ENCODE assay signal across 9 mouse cellular contexts in genomic region chr12:100185897-100186296, GRCm38 (mm10). TPM values are rescaled to one million over a fixed set of nuclear protein-coding genes. Genes with fewer than 3 reads are reported as not detected.
A peak's percentile ranks its signal among the peaks of the same experiment; 100 is the strongest.
DNase-seq lines count a peak whose midpoint lies in the region; ATAC-seq and TF ChIP-seq lines count a peak whose summit lies in the region.
"Had no signal": no experiment of that assay in that cellular context is flagged by ENCODE, and none has a peak within 500 bp of the region (broad histone marks: within the 10 kb centered on the region; RNA-seq: fewer than 3 reads in every experiment).

No protein-coding gene starts in this region.

- 0 out of 2 replicates have a peak, but pooled peaks cover 4% of the 10 kb centered on the region for H3K9me3 ChIP-seq in heart, embryonic 13.5 days
- no peaks in the 10 kb centered on the region for H3K9me3 ChIP-seq in heart, embryonic 12.5 days (replicated peaks)
- no peaks in the 10 kb centered on the region for H3K9me3 ChIP-seq in MEL (replicated peaks; ENCODE audit: insufficient read depth, low read length)
- no peaks in the 10 kb centered on the region for H3K9me3 ChIP-seq in intestine, embryonic 16.5 days (ENCODE audit: control insufficient read depth, low read length)
- no peaks in the 10 kb centered on the region for H3K9me3 ChIP-seq in midbrain, embryonic 11.5 days (ENCODE audit: control insufficient read depth, low read length)

- no peak for TF ChIP-seq RAD21 in MEL (IDR thresholded peaks at IDR 0.05; ENCODE audit: low read depth, low read length)

- no peaks in the 10 kb centered on the region for H3K36me3 ChIP-seq in heart, embryonic 13.5 days
- no peaks in the 10 kb centered on the region for H3K36me3 ChIP-seq in heart, embryonic 12.5 days
- H3K36me3 ChIP-seq in MEL (ENCODE audit: control insufficient read depth in 1 of 2, insufficient read depth in 2 of 2, low read length in 2 of 2) = peaks cover 0 to 26% of the 10 kb centered on the region in 2 experiments; a peak in 2 of 4 replicates
- H3K36me3 ChIP-seq in intestine, embryonic 16.5 days (ENCODE audit: control insufficient read depth, insufficient read depth, low read length) = no peaks in the 10 kb centered on the region
- H3K36me3 ChIP-seq in midbrain, embryonic 11.5 days (ENCODE audit: control insufficient read depth, insufficient read depth, low read length) = no peaks in the 10 kb centered on the region

- no peak for TF ChIP-seq CTCF in MEL (IDR thresholded peaks at IDR 0.05 in 2 of 3, conservative IDR thresholded peaks at IDR 0.05 in 1 of 3; ENCODE audit: control insufficient read depth in 1 of 3, insufficient read depth in 1 of 3, low read depth in 2 of 3, low read length in 3 of 3, poor library complexity in 1 of 3, severe bottlenecking in 1 of 3)

- peaks cover 20% of the 10 kb centered on the region for H3K4me1 ChIP-seq in heart, embryonic 13.5 days
- 0 out of 2 replicates have a peak, but pooled peaks cover 3% of the 10 kb centered on the region for H3K4me1 ChIP-seq in heart, embryonic 12.5 days (replicated peaks)
- H3K4me1 ChIP-seq in MEL (ENCODE audit: control insufficient read depth in 1 of 2, insufficient read depth in 2 of 2, low read length in 2 of 2) = peaks cover 10 to 23% of the 10 kb centered on the region in 2 experiments
- peaks cover 7% of the 10 kb centered on the region; the same call in 1 of the 2 replicates for H3K4me1 ChIP-seq in intestine, embryonic 16.5 days (ENCODE audit: control insufficient read depth, insufficient read depth, low read length)
- H3K4me1 ChIP-seq in midbrain, embryonic 11.5 days (ENCODE audit: control insufficient read depth, insufficient read depth, low read length) = peaks cover 12% of the 10 kb centered on the region

- no peaks in the 10 kb centered on the region; the same call in 1 of the 2 replicates for H3K79me2 ChIP-seq in MEL (ENCODE audit: control insufficient read depth, insufficient read depth, low read length, poor library complexity)

- H3K4me2 ChIP-seq in heart, embryonic 13.5 days = peak overlapping the region; percentile 70
- no peak overlapping the region for H3K4me2 ChIP-seq in heart, embryonic 12.5 days
- no peak overlapping the region for H3K4me2 ChIP-seq in intestine, embryonic 16.5 days (ENCODE audit: low read depth, low read length)
- no peak overlapping the region; the same call in 1 of the 2 replicates for H3K4me2 ChIP-seq in midbrain, embryonic 11.5 days

- DNase-seq in MEL (ENCODE audit: low read depth, low spot score) = peak; percentile 87
- DNase-seq in midbrain, embryonic 11.5 days (ENCODE audit: low spot score, missing footprints) = no peak
- DNase-seq in left cerebral cortex, postnatal 10 days (ENCODE audit: extremely low spot score in 1 of 2, low spot score in 2 of 2) = no peak
- no peak for DNase-seq in cerebellum, adult 9-11 months
- DNase-seq: gastrocnemius, postnatal 14 days had no signal

- H3K27ac ChIP-seq in heart, embryonic 13.5 days (replicated peaks) = 0 out of 2 replicates have a peak overlapping the region, but pooled peaks have one; percentile 15
- no peak overlapping the region for H3K27ac ChIP-seq in heart, embryonic 12.5 days (ENCODE audit: poor library complexity, severe bottlenecking)
- peak overlapping the region; percentile 73 for H3K27ac ChIP-seq in MEL (ENCODE audit: control insufficient read depth, low read depth, low read length)
- H3K27ac ChIP-seq in intestine, embryonic 16.5 days (ENCODE audit: low read length) = 0 out of 2 replicates have a peak overlapping the region, but pooled peaks have one; percentile 29
- H3K27ac ChIP-seq in midbrain, embryonic 11.5 days (ENCODE audit: low read depth, low read length) = 0 out of 2 replicates have a peak overlapping the region, but pooled peaks have one; percentile 20

- H3K4me3 ChIP-seq in heart, embryonic 13.5 days = no peak overlapping the region
- H3K4me3 ChIP-seq in heart, embryonic 12.5 days = no peak overlapping the region
- H3K4me3 ChIP-seq in MEL (ENCODE audit: control insufficient read depth in 1 of 2, insufficient read depth in 1 of 2, low read depth in 2 of 2, low read length in 2 of 2) = peak overlapping the region in 1 of 2 experiments; percentile 64; a peak in 2 of 4 replicates
- no peak overlapping the region for H3K4me3 ChIP-seq in intestine, embryonic 16.5 days (ENCODE audit: low read length)
- H3K4me3 ChIP-seq in midbrain, embryonic 11.5 days (ENCODE audit: low read depth, low read length) = no peak overlapping the region

- no peak for ATAC-seq in heart, embryonic 13.5 days (ENCODE audit: extremely low read depth, insufficient number of reproducible peaks, low FRiP score, low TSS enrichment)
- no peak for ATAC-seq in heart, embryonic 12.5 days (ENCODE audit: insufficient number of reproducible peaks, low FRiP score)
- no peak for ATAC-seq in intestine, embryonic 16.5 days
- ATAC-seq in midbrain, embryonic 11.5 days (ENCODE audit: low FRiP score) = no peak
- no peak for ATAC-seq in activated CD4-positive, CD25-positive, alpha-beta regulatory T cell, adult 4 months

- peak; percentile 74 to 84 for TF ChIP-seq EP300 in MEL (IDR thresholded peaks at IDR 0.05; ENCODE audit: low read depth in 1 of 2, low read length in 2 of 2)

- WGBS in heart, embryonic 13.5 days = 66% methylated on average over 7 of the region's 7 CpGs
- 66% methylated on average over 7 of the region's 7 CpGs for WGBS in heart, embryonic 12.5 days
- 46% methylated on average over 7 of the region's 7 CpGs for WGBS in intestine, embryonic 16.5 days
- 73% methylated on average over 7 of the region's 7 CpGs for WGBS in midbrain, embryonic 11.5 days

- H3K27me3 ChIP-seq in heart, embryonic 13.5 days (replicated peaks) = no peaks in the 10 kb centered on the region
- H3K27me3 ChIP-seq in heart, embryonic 12.5 days (replicated peaks) = no peaks in the 10 kb centered on the region
- H3K27me3 ChIP-seq in MEL (ENCODE audit: control insufficient read depth in 1 of 2, insufficient read depth in 2 of 2, low read length in 2 of 2) = no peaks in the 10 kb centered on the region
- no peaks in the 10 kb centered on the region for H3K27me3 ChIP-seq in intestine, embryonic 16.5 days (replicated peaks; ENCODE audit: control insufficient read depth, insufficient read depth, low read length)
- H3K27me3 ChIP-seq in midbrain, embryonic 11.5 days (ENCODE audit: control insufficient read depth, insufficient read depth, low read length) = no peaks in the 10 kb centered on the region

- TF ChIP-seq POLR2A in MEL (IDR thresholded peaks at IDR 0.05; ENCODE audit: control insufficient read depth in 1 of 2, insufficient read depth in 1 of 2, low read depth in 1 of 2, low read length in 2 of 2, poor library complexity in 1 of 2) = no peak; a peak in 1 of 4 replicates

- no peak overlapping the region for H3K9ac ChIP-seq in heart, embryonic 13.5 days
- H3K9ac ChIP-seq in heart, embryonic 12.5 days = no peak overlapping the region
- no peak overlapping the region for H3K9ac ChIP-seq in MEL (ENCODE audit: control insufficient read depth, low read depth, low read length, poor library complexity, severe bottlenecking)
- H3K9ac ChIP-seq in intestine, embryonic 16.5 days (ENCODE audit: low read depth, low read length) = no peak overlapping the region
- 0 out of 2 replicates have a peak overlapping the region, but pooled peaks have one; percentile 16 for H3K9ac ChIP-seq in midbrain, embryonic 11.5 days (ENCODE audit: low read length)

- intact Hi-C loops in left cerebral cortex, postnatal 10 days (cut with DNase I) = loop anchor here (10.0 kb wide), 1 partner anchor 739 kb away; no protein-coding TSS in a partner anchor

TF ChIP-seq in MEL, 35 proteins besides CTCF, POLR2A, EP300 and RAD21 (continues in another document):
- no peak for TF ChIP-seq E2F4 (IDR thresholded peaks at IDR 0.05; ENCODE audit: borderline replicate concordance, low read depth, low read length)
- peak; percentile 47; the same call in 1 of the 2 replicates for TF ChIP-seq MAX (IDR thresholded peaks at IDR 0.05; ENCODE audit: low read length)
- TF ChIP-seq NELFE (IDR thresholded peaks at IDR 0.05; ENCODE audit: low read depth, low read length) = 0 out of 2 replicates have a peak, but pooled peaks have one; percentile 25
- TF ChIP-seq ZC3H11A (IDR thresholded peaks at IDR 0.05; ENCODE audit: low read depth, low read length) = no peak
- no peak for TF ChIP-seq MAZ (IDR thresholded peaks at IDR 0.05; ENCODE audit: low read depth, low read length)
- peak; percentile 28; the same call in 1 of the 2 replicates for TF ChIP-seq TBP (IDR thresholded peaks at IDR 0.05; ENCODE audit: low read depth, low read length)
- TF ChIP-seq POLR2AphosphoS5 (IDR thresholded peaks at IDR 0.05; ENCODE audit: borderline replicate concordance, low read depth, low read length) = no peak
- TF ChIP-seq KAT2A (conservative IDR thresholded peaks at IDR 0.05; ENCODE audit: low read depth, low read length) = no peak
- TF ChIP-seq ZNF384 (IDR thresholded peaks at IDR 0.05; ENCODE audit: low read depth, low read length) = peak; percentile 48; the same call in 1 of the 2 replicates

RNA-seq across cellular contexts. Expression of gene Calm1, which starts 13.3 kb away (rescaled TPM):
- 821 and 849 TPM in 2 replicates for polyA plus RNA-seq in heart, embryonic 13.5 days (2015; fragmentation: Nextera tagmentation; extraction: Ambion mirVana)
- polyA plus RNA-seq in heart, embryonic 12.5 days (2016; fragmentation: Nextera tagmentation; extraction: Ambion mirVana) = 849 and 887 TPM in 2 replicates
- 602 and 651 TPM in 2 replicates for total RNA-seq in MEL (2012; rRNA removed)
- polyA plus RNA-seq in MEL (2012; ENCODE audit: insufficient read depth in 1 of 2, insufficient read length in 2 of 2, low read depth in 1 of 2, low replicate concordance in 2 of 2, missing spikeins in 1 of 2) = 1,000 to 10,000 TPM in 1 of 2 experiments, 100 to 1,000 TPM in 1; 524 to 3,339 TPM
- polyA plus RNA-seq in intestine, embryonic 16.5 days (2015; fragmentation: Nextera tagmentation; extraction: Ambion mirVana) = 2,576 and 2,612 TPM in 2 replicates
- polyA plus RNA-seq in midbrain, embryonic 11.5 days (2014; fragmentation: Nextera tagmentation; extraction: Ambion mirVana) = 1,565 and 1,591 TPM in 2 replicates
- 1,000 to 10,000 TPM; 1,514 to 2,306 TPM for polyA plus RNA-seq in activated CD4-positive, CD25-positive, alpha-beta regulatory T cell, adult 4 months (2017; shearing (Covaris generic))
- total RNA-seq in left cerebral cortex, postnatal 10 days (2021) = 1,000 to 10,000 TPM; 2,169 to 2,321 TPM

RNA-seq across cellular contexts. Expression of gene Nrde2, which starts 26.4 kb away (rescaled TPM):
- 7.8 and 8.9 TPM in 2 replicates for polyA plus RNA-seq in heart, embryonic 13.5 days (2015; fragmentation: Nextera tagmentation; extraction: Ambion mirVana)
- 9.5 and 10.8 TPM in 2 replicates for polyA plus RNA-seq in heart, embryonic 12.5 days (2016; fragmentation: Nextera tagmentation; extraction: Ambion mirVana)
- total RNA-seq in MEL (2012; rRNA removed) = 16.5 and 17.7 TPM in 2 replicates
- 10 to 100 TPM in 1 of 2 experiments, not detected in 1; 17.2 TPM for polyA plus RNA-seq in MEL (2012; ENCODE audit: insufficient read depth in 1 of 2, insufficient read length in 2 of 2, low read depth in 1 of 2, low replicate concordance in 2 of 2, missing spikeins in 1 of 2)
- 7.9 and 9.0 TPM in 2 replicates for polyA plus RNA-seq in intestine, embryonic 16.5 days (2015; fragmentation: Nextera tagmentation; extraction: Ambion mirVana)
- 11.6 and 13.5 TPM in 2 replicates for polyA plus RNA-seq in midbrain, embryonic 11.5 days (2014; fragmentation: Nextera tagmentation; extraction: Ambion mirVana)
- 10 to 100 TPM; 13.0 to 15.3 TPM for polyA plus RNA-seq in activated CD4-positive, CD25-positive, alpha-beta regulatory T cell, adult 4 months (2017; shearing (Covaris generic))
- total RNA-seq in left cerebral cortex, postnatal 10 days (2021) = 10 to 100 TPM; 12.9 to 14.9 TPM
